Mouse (Mus musculus): ENCODE measurements around the gene Abcb10.

GRCm38 (mm10) chr8:123958130-123958529 lies 24.8 kb downstream of the Abcb10 start:
- no peak for TF ChIP-seq GATA1 (IDR thresholded peaks at IDR 0.05; ENCODE audit: low read length)
- no peak for TF ChIP-seq TAL1 (IDR thresholded peaks at IDR 0.05; ENCODE audit: low read length)

Data from erythroblast, embryonic 14.5 days (primary cell).